Mouse (Mus musculus): ENCODE measurements around the gene Alg13. TPM values are rescaled to one million over a fixed set of nuclear protein-coding genes. Genes with fewer than 3 reads are reported as not detected.

Alg13 gene
- polyA plus RNA-seq (2012; rRNA removed), result 12.9 and 14.6 TPM in 2 replicates

GRCm38 (mm10) chrX:144317548-144318163 lies at the start of gene Alg13:
Gene Alg13 (plus strand): TSS chrX:144317804.
- TF ChIP-seq CTCF (IDR thresholded peaks at IDR 0.05; ENCODE audit: borderline replicate concordance, insufficient read depth, low read depth, low read length) (no peak), POLR2A (IDR thresholded peaks at IDR 0.05; ENCODE audit: borderline replicate concordance, insufficient read depth, low read length) (peak; percentile 34; the same call in 1 of the 2 replicates)
- no peak within 1 kb of the TSS for H3K27ac ChIP-seq (ENCODE audit: insufficient read depth, low read length)
- 7% methylated on average over 47 of the region's 47 CpGs for WGBS

GRCm38 (mm10) chrX:144268606-144269005 lies 49.0 kb upstream of the Alg13 start:
- H3K4me3 ChIP-seq (replicated peaks; ENCODE audit: insufficient read depth, low read depth, low read length), result no peak overlapping the region
- H3K27ac ChIP-seq (ENCODE audit: insufficient read depth, low read length), result no peak overlapping the region
- H3K4me1 ChIP-seq (ENCODE audit: control insufficient read depth, insufficient read depth, low read length), result no peaks in the 10 kb centered on the region
- DNase-seq, result no peak
- no peak for TF ChIP-seq POLR2A (IDR thresholded peaks at IDR 0.05; ENCODE audit: borderline replicate concordance, insufficient read depth, low read length)
- TF ChIP-seq CTCF (IDR thresholded peaks at IDR 0.05; ENCODE audit: borderline replicate concordance, insufficient read depth, low read depth, low read length), result no peak
- 78% methylated on average over 1 of the region's 1 CpGs for WGBS
- no peaks in the 10 kb centered on the region for H3K27me3 ChIP-seq (ENCODE audit: control insufficient read depth, insufficient read depth, low read length)

More at GRCm38 (mm10) chrX:144317548-144318163, at the start of gene Alg13:
- H3K4me3 ChIP-seq (replicated peaks; ENCODE audit: insufficient read depth, low read depth, low read length), result peak within 1 kb of the TSS; percentile 95
- DNase-seq, result peak; percentile 83
- no peaks in the 10 kb centered on the region for H3K27me3 ChIP-seq (ENCODE audit: control insufficient read depth, insufficient read depth, low read length)
- no peaks in the 10 kb centered on the region for H3K4me1 ChIP-seq (ENCODE audit: control insufficient read depth, insufficient read depth, low read length)

GRCm38 (mm10) chrX:144301476-144301875 lies 16.1 kb upstream of the Alg13 start:
- H3K4me3 ChIP-seq (replicated peaks; ENCODE audit: insufficient read depth, low read depth, low read length), result no peak overlapping the region
- 53% methylated on average over 2 of the region's 2 CpGs for WGBS
- TF ChIP-seq CTCF (IDR thresholded peaks at IDR 0.05; ENCODE audit: borderline replicate concordance, insufficient read depth, low read depth, low read length), result no peak
- no peak for TF ChIP-seq POLR2A (IDR thresholded peaks at IDR 0.05; ENCODE audit: borderline replicate concordance, insufficient read depth, low read length)
- H3K27ac ChIP-seq (ENCODE audit: insufficient read depth, low read length), result no peak overlapping the region
- no peaks in the 10 kb centered on the region for H3K4me1 ChIP-seq (ENCODE audit: control insufficient read depth, insufficient read depth, low read length)
- no peaks in the 10 kb centered on the region for H3K27me3 ChIP-seq (ENCODE audit: control insufficient read depth, insufficient read depth, low read length)
- DNase-seq, result no peak

GRCm38 (mm10) chrX:144305659-144306058 lies 11.9 kb upstream of the Alg13 start:
- 85% methylated on average over 2 of the region's 2 CpGs for WGBS
- no peak for DNase-seq
- Histone ChIP-seq H3K4me3 (replicated peaks; ENCODE audit: insufficient read depth, low read depth, low read length) (no peak overlapping the region), H3K27ac (ENCODE audit: insufficient read depth, low read length) (no peak overlapping the region), H3K27me3 (ENCODE audit: control insufficient read depth, insufficient read depth, low read length) (no peaks in the 10 kb centered on the region), H3K4me1 (ENCODE audit: control insufficient read depth, insufficient read depth, low read length) (no peaks in the 10 kb centered on the region)
- TF ChIP-seq CTCF (IDR thresholded peaks at IDR 0.05; ENCODE audit: borderline replicate concordance, insufficient read depth, low read depth, low read length), result no peak
- TF ChIP-seq POLR2A (IDR thresholded peaks at IDR 0.05; ENCODE audit: borderline replicate concordance, insufficient read depth, low read length), result no peak

DNA sequence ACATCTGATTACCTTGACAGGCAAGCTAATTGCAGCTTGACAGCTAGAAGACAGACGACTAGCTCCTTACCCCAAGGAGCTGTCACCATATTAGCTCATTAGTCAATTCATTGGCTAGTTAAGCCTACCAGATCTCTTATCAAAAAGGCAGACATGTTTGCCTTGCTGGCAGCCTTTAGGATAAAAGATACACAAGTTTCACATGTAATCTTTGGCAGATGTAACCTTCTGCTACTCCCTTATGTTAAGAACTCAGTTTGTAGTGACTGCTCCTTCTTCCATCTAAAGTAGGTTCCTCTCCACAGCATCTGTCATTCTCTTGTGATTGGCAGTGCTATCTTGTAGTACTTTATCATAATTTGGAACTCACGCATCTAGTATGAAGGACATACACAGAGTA lies 3.6 kb upstream of the Alg13 start:
- 71% methylated on average over 2 of the region's 2 CpGs for WGBS
- Histone ChIP-seq H3K27ac (ENCODE audit: insufficient read depth, low read length) (no peak overlapping the region), H3K4me3 (replicated peaks; ENCODE audit: insufficient read depth, low read depth, low read length) (no peak overlapping the region), H3K4me1 (ENCODE audit: control insufficient read depth, insufficient read depth, low read length) (no peaks in the 10 kb centered on the region), H3K27me3 (ENCODE audit: control insufficient read depth, insufficient read depth, low read length) (no peaks in the 10 kb centered on the region)
- DNase-seq, result no peak
- TF ChIP-seq CTCF (IDR thresholded peaks at IDR 0.05; ENCODE audit: borderline replicate concordance, insufficient read depth, low read depth, low read length), result no peak
- TF ChIP-seq POLR2A (IDR thresholded peaks at IDR 0.05; ENCODE audit: borderline replicate concordance, insufficient read depth, low read length), result no peak

DNA sequence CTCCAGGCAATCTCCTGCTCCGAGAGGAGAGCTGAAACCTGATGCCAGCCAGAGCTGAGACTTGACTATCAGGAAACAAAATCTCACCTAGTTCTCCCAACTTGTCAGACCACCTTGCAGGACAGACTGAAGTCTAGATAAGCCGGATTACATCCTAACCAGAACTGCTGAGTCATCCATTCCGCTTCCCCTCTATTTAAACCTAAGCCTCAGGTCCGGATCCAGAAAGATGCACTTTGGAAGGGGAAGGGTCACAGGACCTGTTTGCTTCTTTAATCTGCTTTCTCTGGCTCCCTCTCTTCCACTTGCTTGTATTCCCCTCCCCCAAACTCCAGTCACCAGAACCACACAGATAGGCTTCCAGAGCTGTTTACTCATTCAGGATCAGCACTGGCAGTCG lies 2.6 kb upstream of the Alg13 start:
- Histone ChIP-seq H3K27me3 (ENCODE audit: control insufficient read depth, insufficient read depth, low read length) (no peaks in the 10 kb centered on the region), H3K4me1 (ENCODE audit: control insufficient read depth, insufficient read depth, low read length) (no peaks in the 10 kb centered on the region), H3K27ac (ENCODE audit: insufficient read depth, low read length) (no peak overlapping the region), H3K4me3 (replicated peaks; ENCODE audit: insufficient read depth, low read depth, low read length) (no peak overlapping the region)
- WGBS, result 34% methylated on average over 5 of the region's 5 CpGs
- TF ChIP-seq POLR2A (IDR thresholded peaks at IDR 0.05; ENCODE audit: borderline replicate concordance, insufficient read depth, low read length) (no peak), CTCF (IDR thresholded peaks at IDR 0.05; ENCODE audit: borderline replicate concordance, insufficient read depth, low read depth, low read length) (no peak)
- DNase-seq, result no peak

GRCm38 (mm10) chrX:144316004-144316403 lies 1.6 kb upstream of the Alg13 start:
- Histone ChIP-seq H3K27me3 (ENCODE audit: control insufficient read depth, insufficient read depth, low read length) (no peaks in the 10 kb centered on the region), H3K4me3 (replicated peaks; ENCODE audit: insufficient read depth, low read depth, low read length) (no peak overlapping the region), H3K27ac (ENCODE audit: insufficient read depth, low read length) (no peak overlapping the region), H3K4me1 (ENCODE audit: control insufficient read depth, insufficient read depth, low read length) (no peaks in the 10 kb centered on the region)
- 61% methylated on average over 5 of the region's 5 CpGs for WGBS
- DNase-seq, result no peak
- TF ChIP-seq CTCF (IDR thresholded peaks at IDR 0.05; ENCODE audit: borderline replicate concordance, insufficient read depth, low read depth, low read length) (no peak), POLR2A (IDR thresholded peaks at IDR 0.05; ENCODE audit: borderline replicate concordance, insufficient read depth, low read length) (no peak)
